Mouse (Mus musculus) lung, embryonic 16.5 days (tissue): ENCODE results near the gene Cyp4a12a. TPM values are rescaled to one million over a fixed set of nuclear protein-coding genes. Genes with fewer than 3 reads are reported as not detected.

Experiments
- polyA plus RNA-seq: library from polyadenylated mRNA; unstranded; fragments of >200 nt; fragmentation: Nextera tagmentation; extraction: Ambion mirVana; gene quantifications from 2 replicates; pipeline ENCODE4 v1.2.1, GENCODE M21; 2015

The Cyp4a12a gene
- polyA plus RNA-seq, 1 experiment from 2014 or later, result not detected

Other genes with a start within 250 kb of the Cyp4a12a start
- gene Tal1, start 242.6 kb upstream of the Cyp4a12a start, polyA plus RNA-seq, result 1.6 and 1.7 TPM in 2 replicates
- 33.8 and 37.9 TPM in 2 replicates for gene Pdzk1ip1, start 210.3 kb upstream of the Cyp4a12a start, polyA plus RNA-seq
- not detected in 2 replicates for gene Cyp4x1, start 164.8 kb upstream of the Cyp4a12a start, polyA plus RNA-seq
- gene Cyp4a29, start 57.0 kb upstream of the Cyp4a12a start, polyA plus RNA-seq, result not detected in 2 replicates
- gene Cyp4a12b, start 112.6 kb downstream of the Cyp4a12a start, polyA plus RNA-seq, result not detected in 2 replicates
- not detected in 2 replicates for gene Cyp4a30b, start 153.6 kb downstream of the Cyp4a12a start, polyA plus RNA-seq
- not detected in 2 replicates for gene Cyp4a14, start 197.1 kb downstream of the Cyp4a12a start, polyA plus RNA-seq
- gene Cyp4a10, start 219.2 kb downstream of the Cyp4a12a start, polyA plus RNA-seq, result not detected in 2 replicates